Mouse (Mus musculus): ENCODE results near the gene Mrpl16. TPM values are rescaled to one million over a fixed set of nuclear protein-coding genes. Genes with fewer than 3 reads are reported as not detected.

The Mrpl16 gene
- polyA plus RNA-seq, 2 experiments: 30.3 to 50.7 TPM

- WGBS: 35% methylated on average over 6 of the region's 6 CpGs
- H3K9ac ChIP-seq (ENCODE audit: low read depth, low read length, severe bottlenecking): no peak overlapping the region
- no peak for TF ChIP-seq POLR2A (IDR thresholded peaks at IDR 0.05; ENCODE audit: borderline replicate concordance, extremely low read depth, insufficient read depth, insufficient read length)
- peak overlapping the region; percentile 93 for H3K4me2 ChIP-seq (replicated peaks; ENCODE audit: low read depth, low read length, severe bottlenecking)
- DNase-seq (ENCODE audit: low spot score): no peak
- no peaks in the 10 kb centered on the region for H3K9me3 ChIP-seq (ENCODE audit: control insufficient read depth, low read length)
- peaks cover 49% of the 10 kb centered on the region for H3K27me3 ChIP-seq (ENCODE audit: control insufficient read depth, insufficient read depth, low read length)
- H3K4me1 ChIP-seq (ENCODE audit: control insufficient read depth, insufficient read depth, low read length): no peaks in the 10 kb centered on the region; the same call in 1 of the 2 replicates
- no peak for ATAC-seq (ENCODE audit: low FRiP score, low read depth)
- H3K4me3 ChIP-seq (replicated peaks; ENCODE audit: low read length): peak overlapping the region; percentile 58
- H3K36me3 ChIP-seq (ENCODE audit: control insufficient read depth, insufficient read depth, low read length): no peaks in the 10 kb centered on the region
- no peak overlapping the region for H3K27ac ChIP-seq (replicated peaks; ENCODE audit: low read depth, low read length)
Measured at GRCm38 (mm10) chr19:11820211-11820610, 50.0 kb downstream of the Mrpl16 start.

GRCm38 (mm10) chr19:11823346-11824065 lies 53.3 kb downstream of the Mrpl16 start:
- H3K4me3 ChIP-seq (replicated peaks; ENCODE audit: low read length): no peak overlapping the region
- WGBS: 27% methylated on average over 4 of the region's 4 CpGs
- TF ChIP-seq POLR2A (IDR thresholded peaks at IDR 0.05; ENCODE audit: borderline replicate concordance, extremely low read depth, insufficient read depth, insufficient read length): no peak

More at GRCm38 (mm10) chr19:11823346-11824065, 53.3 kb downstream of the Mrpl16 start:
- Histone ChIP-seq H3K9ac (ENCODE audit: low read depth, low read length, severe bottlenecking) (no peak overlapping the region), H3K4me2 (replicated peaks; ENCODE audit: low read depth, low read length, severe bottlenecking) (no peak overlapping the region), H3K9me3 (ENCODE audit: control insufficient read depth, low read length) (no peaks in the 10 kb centered on the region), H3K4me1 (ENCODE audit: control insufficient read depth, insufficient read depth, low read length) (no peaks in the 10 kb centered on the region; the same call in 1 of the 2 replicates), H3K36me3 (ENCODE audit: control insufficient read depth, insufficient read depth, low read length) (no peaks in the 10 kb centered on the region), H3K27me3 (ENCODE audit: control insufficient read depth, insufficient read depth, low read length) (peaks cover 23% of the 10 kb centered on the region), H3K27ac (replicated peaks; ENCODE audit: low read depth, low read length) (no peak overlapping the region)
- ATAC-seq (ENCODE audit: low FRiP score, low read depth): no peak
- DNase-seq (ENCODE audit: low spot score): no peak

Other genes starting within 250 kb of the Mrpl16 start
- gene Ms4a4d, start 233.6 kb upstream of the Mrpl16 start, polyA plus RNA-seq (2012; rRNA removed): 0.83 and 0.97 TPM in 2 replicates
- 2.1 and 2.2 TPM in 2 replicates for gene Ms4a4d, start 233.6 kb upstream of the Mrpl16 start, polyA plus RNA-seq (2014; fragmentation: Nextera tagmentation; extraction: Ambion mirVana)
- 5.3 and 5.4 TPM in 2 replicates for gene Ms4a6d, start 165.5 kb upstream of the Mrpl16 start, polyA plus RNA-seq (2012; rRNA removed)
- 7.4 TPM in 2 replicates for gene Ms4a6d, start 165.5 kb upstream of the Mrpl16 start, polyA plus RNA-seq (2014; fragmentation: Nextera tagmentation; extraction: Ambion mirVana)
- 0.99 and 1.5 TPM in 2 replicates for gene Ms4a2, start 146.7 kb upstream of the Mrpl16 start, polyA plus RNA-seq (2012; rRNA removed)
- 1.8 and 1.9 TPM in 2 replicates for gene Ms4a2, start 146.7 kb upstream of the Mrpl16 start, polyA plus RNA-seq (2014; fragmentation: Nextera tagmentation; extraction: Ambion mirVana)
- gene Ms4a3, start 129.5 kb upstream of the Mrpl16 start, polyA plus RNA-seq (2012; rRNA removed): 0.13 TPM in 1 of 2 replicates, not detected in the other
- 0.39 TPM in 1 of 2 replicates, not detected in the other for gene Ms4a3, start 129.5 kb upstream of the Mrpl16 start, polyA plus RNA-seq (2014; fragmentation: Nextera tagmentation; extraction: Ambion mirVana)
- not detected in 2 replicates for gene Oosp2, start 109.8 kb upstream of the Mrpl16 start, polyA plus RNA-seq (2012; rRNA removed)
- not detected in 2 replicates for gene Oosp2, start 109.8 kb upstream of the Mrpl16 start, polyA plus RNA-seq (2014; fragmentation: Nextera tagmentation; extraction: Ambion mirVana)
- gene Oosp1, start 79.2 kb upstream of the Mrpl16 start, polyA plus RNA-seq (2012; rRNA removed): not detected in 2 replicates
- gene Oosp1, start 79.2 kb upstream of the Mrpl16 start, polyA plus RNA-seq (2014; fragmentation: Nextera tagmentation; extraction: Ambion mirVana): not detected in 2 replicates
- not detected in 2 replicates for gene Oosp3, start 73.3 kb upstream of the Mrpl16 start, polyA plus RNA-seq (2012; rRNA removed)
- gene Oosp3, start 73.3 kb upstream of the Mrpl16 start, polyA plus RNA-seq (2014; fragmentation: Nextera tagmentation; extraction: Ambion mirVana): not detected in 2 replicates
- gene Gif, start 22.8 kb upstream of the Mrpl16 start, polyA plus RNA-seq (2012; rRNA removed): not detected in 2 replicates
- gene Gif, start 22.8 kb upstream of the Mrpl16 start, polyA plus RNA-seq (2014; fragmentation: Nextera tagmentation; extraction: Ambion mirVana): not detected in 2 replicates
- 3.9 and 5.2 TPM in 2 replicates for gene Stx3, start 49.0 kb downstream of the Mrpl16 start, polyA plus RNA-seq (2012; rRNA removed)
- gene Stx3, start 49.0 kb downstream of the Mrpl16 start, polyA plus RNA-seq (2014; fragmentation: Nextera tagmentation; extraction: Ambion mirVana): 6.7 and 7.9 TPM in 2 replicates
- not detected in 2 replicates for gene Olfr1417, start 68.8 kb downstream of the Mrpl16 start, polyA plus RNA-seq (2012; rRNA removed)
- gene Olfr1417, start 68.8 kb downstream of the Mrpl16 start, polyA plus RNA-seq (2014; fragmentation: Nextera tagmentation; extraction: Ambion mirVana): not detected in 2 replicates
- gene Olfr1418, start 90.7 kb downstream of the Mrpl16 start, polyA plus RNA-seq (2012; rRNA removed): not detected in 2 replicates
- gene Olfr1418, start 90.7 kb downstream of the Mrpl16 start, polyA plus RNA-seq (2014; fragmentation: Nextera tagmentation; extraction: Ambion mirVana): not detected in 2 replicates
- gene Olfr1419, start 104.7 kb downstream of the Mrpl16 start, polyA plus RNA-seq (2012; rRNA removed): 0.06 TPM in 1 of 2 replicates, not detected in the other
- not detected in 2 replicates for gene Olfr1419, start 104.7 kb downstream of the Mrpl16 start, polyA plus RNA-seq (2014; fragmentation: Nextera tagmentation; extraction: Ambion mirVana)
- not detected in 2 replicates for gene Olfr1420, start 116.2 kb downstream of the Mrpl16 start, polyA plus RNA-seq (2012; rRNA removed)
- gene Olfr1420, start 116.2 kb downstream of the Mrpl16 start, polyA plus RNA-seq (2014; fragmentation: Nextera tagmentation; extraction: Ambion mirVana): not detected in 2 replicates
- gene Patl1, start 142.0 kb downstream of the Mrpl16 start, polyA plus RNA-seq (2012; rRNA removed): 38.5 and 45.1 TPM in 2 replicates
- 18.9 and 19.6 TPM in 2 replicates for gene Patl1, start 142.0 kb downstream of the Mrpl16 start, polyA plus RNA-seq (2014; fragmentation: Nextera tagmentation; extraction: Ambion mirVana)
- gene Osbp, start 195.6 kb downstream of the Mrpl16 start, polyA plus RNA-seq (2012; rRNA removed): 33.4 and 37.5 TPM in 2 replicates
- gene Osbp, start 195.6 kb downstream of the Mrpl16 start, polyA plus RNA-seq (2014; fragmentation: Nextera tagmentation; extraction: Ambion mirVana): 10.9 and 11.7 TPM in 2 replicates

All from limb, embryonic 14.5 days (tissue).